Comparison of ENCODE assay signal across 7 mouse cellular contexts in genomic region chr12:110992771-110993170, GRCm38 (mm10). TPM values are rescaled to one million over a fixed set of nuclear protein-coding genes. Genes with fewer than 3 reads are reported as not detected.
A peak's percentile ranks its signal among the peaks of the same experiment; 100 is the strongest.
DNase-seq lines count a peak whose midpoint lies in the region; ATAC-seq and TF ChIP-seq lines count a peak whose summit lies in the region.

No protein-coding gene starts in this region.

- H3K4me2 ChIP-seq in forebrain, embryonic 13.5 days, result peak overlapping the region; percentile 61

- no peak for ATAC-seq in forebrain, embryonic 13.5 days

- peak overlapping the region; percentile 44; the same call in 1 of the 2 replicates for H3K4me3 ChIP-seq in forebrain, embryonic 13.5 days
- H3K4me3 ChIP-seq in limb, embryonic 10.5 days, result peak overlapping the region; percentile 56
- H3K4me3 ChIP-seq in layer of hippocampus, adult 2 months, result no peak overlapping the region

- no peaks in the 10 kb centered on the region for H3K36me3 ChIP-seq in forebrain, embryonic 13.5 days (ENCODE audit: poor library complexity, severe bottlenecking)
- H3K36me3 ChIP-seq in limb, embryonic 10.5 days, result no peaks in the 10 kb centered on the region

- no peak overlapping the region for H3K9ac ChIP-seq in forebrain, embryonic 13.5 days

- 79% methylated on average over 12 of the region's 12 CpGs for WGBS in forebrain, embryonic 13.5 days
- WGBS in limb, embryonic 10.5 days, result 80% methylated on average over 12 of the region's 12 CpGs

- no peak for TF ChIP-seq CTCF in layer of hippocampus, adult 2 months (conservative IDR thresholded peaks at IDR 0.05)

- no peaks in the 10 kb centered on the region for H3K27me3 ChIP-seq in forebrain, embryonic 13.5 days
- no peaks in the 10 kb centered on the region for H3K27me3 ChIP-seq in limb, embryonic 10.5 days (ENCODE audit: low read depth, poor library complexity, severe bottlenecking)

- H3K9me3 ChIP-seq in forebrain, embryonic 13.5 days (replicated peaks), result peaks cover 3% of the 10 kb centered on the region; the same call in 1 of the 2 replicates
- H3K9me3 ChIP-seq in limb, embryonic 10.5 days (replicated peaks), result no peaks in the 10 kb centered on the region; the same call in 1 of the 2 replicates

- H3K27ac ChIP-seq in forebrain, embryonic 13.5 days, result no peak overlapping the region
- H3K27ac ChIP-seq in limb, embryonic 10.5 days, result peak overlapping the region; percentile 85
- H3K27ac ChIP-seq in layer of hippocampus, adult 2 months, result no peak overlapping the region

- DNase-seq in thymus, postnatal 4 days, result peak; percentile 26
- DNase-seq in thymus, postnatal 0 days (ENCODE audit: low spot score), result no peak
- no peak for DNase-seq in limb, embryonic 10.5 days (ENCODE audit: low spot score)
- DNase-seq in testis, postnatal 14 days (ENCODE audit: low spot score), result peak; percentile 45
- no peak for DNase-seq in layer of hippocampus, adult 2 months (ENCODE audit: low spot score in 2 of 2)
- DNase-seq in MN1 (ENCODE audit: low spot score), result no peak

- H3K4me1 ChIP-seq in forebrain, embryonic 13.5 days, result peaks cover 13% of the 10 kb centered on the region; the same call in 1 of the 2 replicates
- H3K4me1 ChIP-seq in limb, embryonic 10.5 days, result peaks cover 19% of the 10 kb centered on the region

RNA-seq across cellular contexts. Expression of gene Ankrd9, which starts 13.9 kb away (rescaled TPM):
- polyA plus RNA-seq in thymus, postnatal 0 days (2015; fragmentation: Nextera tagmentation; extraction: Ambion mirVana), result 9.6 and 11.0 TPM in 2 replicates
- 9.1 and 9.4 TPM in 2 replicates for polyA plus RNA-seq in forebrain, embryonic 13.5 days (2015; fragmentation: Nextera tagmentation; extraction: Ambion mirVana)
- 15.2 and 17.2 TPM in 2 replicates for polyA plus RNA-seq in limb, embryonic 10.5 days (2016; fragmentation: Nextera tagmentation; extraction: Ambion mirVana)
- total RNA-seq in layer of hippocampus, adult 2 months (2021), result 10 to 100 TPM; 10.8 to 14.1 TPM

RNA-seq across cellular contexts. Expression of gene Rcor1, which starts 46.4 kb away (rescaled TPM):
- polyA plus RNA-seq in thymus, postnatal 0 days (2015; fragmentation: Nextera tagmentation; extraction: Ambion mirVana), result 10.1 and 14.0 TPM in 2 replicates
- polyA plus RNA-seq in forebrain, embryonic 13.5 days (2015; fragmentation: Nextera tagmentation; extraction: Ambion mirVana), result 8.0 and 8.4 TPM in 2 replicates
- polyA plus RNA-seq in limb, embryonic 10.5 days (2016; fragmentation: Nextera tagmentation; extraction: Ambion mirVana), result 7.9 and 9.1 TPM in 2 replicates
- 10 to 100 TPM; 15.6 to 19.3 TPM for total RNA-seq in layer of hippocampus, adult 2 months (2021)

Comparison
In these comparisons a context has a peak if more than half of its experiments do, and no peak if none do; other contexts are left out.
1. DNase-seq: peak in thymus, postnatal 4 days (single experiment) and testis, postnatal 14 days (single experiment); none in thymus, postnatal 0 days (single experiment), limb, embryonic 10.5 days (single experiment), layer of hippocampus, adult 2 months (0 of 2) and MN1 (single experiment).